Mouse (Mus musculus) frontal cortex, postnatal 14 days (tissue): ENCODE data around the gene Gm8237.
"Not testable (repeated sequence)": the region's sequence is repeated elsewhere in the genome, so short reads cannot be mapped to it uniquely, and the experiment has no call there.

ENCODE experiments used
- DNase-seq, 2 experiments: peaks; one replicate each; pipeline ENCODE4 v3.0.0; 2022; ENCODE audit warnings: low spot score in 2 of 2

The Gm8237 gene

GRCm38 (mm10) chr14:5880241-5880640 lies at the start of gene Gm8237:
Gm8237 (minus strand) TSS chr14:5880382.
- DNase-seq: not testable (repeated sequence)

- DNase-seq: not testable (repeated sequence)
Measured at GRCm38 (mm10) chr14:5923276-5923675, 43.1 kb upstream of the Gm8237 start.

GRCm38 (mm10) chr14:5918330-5918942 lies 38.3 kb upstream of the Gm8237 start:
- DNase-seq: not testable (repeated sequence)

GRCm38 (mm10) chr14:5913701-5914100 lies 33.5 kb upstream of the Gm8237 start:
- DNase-seq: not testable (repeated sequence)

GRCm38 (mm10) chr14:5879791-5880190 lies 391 bp downstream of the Gm8237 start:
- not testable (repeated sequence) for DNase-seq

GRCm38 (mm10) chr14:5879136-5879535 lies 1.0 kb downstream of the Gm8237 start:
- DNase-seq: peak in 1 of 2 experiments; percentile 39

GRCm38 (mm10) chr14:5855911-5856310 lies 24.3 kb downstream of the Gm8237 start:
- not testable (repeated sequence) for DNase-seq

- DNase-seq: not testable (repeated sequence)
Measured at GRCm38 (mm10) chr14:5830229-5830628, 50.0 kb downstream of the Gm8237 start, which contains the start of gene Gm3424. Gm3424 (minus strand) TSS chr14:5830329.

GRCm38 (mm10) chr14:5812699-5813356 lies 67.4 kb downstream of the Gm8237 start:
- DNase-seq: not testable (repeated sequence)
